Mouse (Mus musculus): ENCODE measurements around the gene Dpysl5. TPM values are rescaled to one million over a fixed set of nuclear protein-coding genes. Genes with fewer than 3 reads are reported as not detected.

The Dpysl5 gene
- 0.35 TPM for polyA plus RNA-seq (2014; fragmentation: Illumina TruSeq; extraction: RNeasy Lipid Tissue Mini Kit (QIAGEN cat#74804); ENCODE audit: low read depth, low replicate concordance)

GRCm38 (mm10) chr5:30711147-30712001 is at the start of gene Dpysl5:
Dpysl5 (plus strand) TSS chr5:30711564.

GRCm38 (mm10) chr5:30666391-30667195 is 44.8 kb upstream of the Dpysl5 start, which contains the start of gene Cenpa:
Cenpa (plus strand) TSS chr5:30666777.

GRCm38 (mm10) chr5:30814424-30815119 is 103.2 kb downstream of the Dpysl5 start, which contains the start of gene Mapre3:
Mapre3 (plus strand) TSS chr5:30814641.

Other genes with a start within 250 kb of the Dpysl5 start
- gene Otof, start 249.6 kb upstream of the Dpysl5 start, polyA plus RNA-seq (2014; fragmentation: Illumina TruSeq; extraction: RNeasy Lipid Tissue Mini Kit (QIAGEN cat#74804); ENCODE audit: low read depth, low replicate concordance), result not detected
- gene 1700001C02Rik, start 245.5 kb upstream of the Dpysl5 start, polyA plus RNA-seq (2014; fragmentation: Illumina TruSeq; extraction: RNeasy Lipid Tissue Mini Kit (QIAGEN cat#74804); ENCODE audit: low read depth, low replicate concordance), result not detected
- gene Cib4, start 165.7 kb upstream of the Dpysl5 start, polyA plus RNA-seq (2014; fragmentation: Illumina TruSeq; extraction: RNeasy Lipid Tissue Mini Kit (QIAGEN cat#74804); ENCODE audit: low read depth, low replicate concordance), result not detected
- gene Kcnk3, start 123.4 kb upstream of the Dpysl5 start, polyA plus RNA-seq (2014; fragmentation: Illumina TruSeq; extraction: RNeasy Lipid Tissue Mini Kit (QIAGEN cat#74804); ENCODE audit: low read depth, low replicate concordance), result 0.76 TPM
- 11.1 TPM for gene Slc35f6, start 63.6 kb upstream of the Dpysl5 start, polyA plus RNA-seq (2014; fragmentation: Illumina TruSeq; extraction: RNeasy Lipid Tissue Mini Kit (QIAGEN cat#74804); ENCODE audit: low read depth, low replicate concordance)
- gene Cenpa, start 44.8 kb upstream of the Dpysl5 start, polyA plus RNA-seq (2014; fragmentation: Illumina TruSeq; extraction: RNeasy Lipid Tissue Mini Kit (QIAGEN cat#74804); ENCODE audit: low read depth, low replicate concordance), result 15.7 TPM
- gene Mapre3, start 103.1 kb downstream of the Dpysl5 start, polyA plus RNA-seq (2014; fragmentation: Illumina TruSeq; extraction: RNeasy Lipid Tissue Mini Kit (QIAGEN cat#74804); ENCODE audit: low read depth, low replicate concordance), result 9.7 TPM
- 16.6 TPM for gene Tmem214, start 156.4 kb downstream of the Dpysl5 start, polyA plus RNA-seq (2014; fragmentation: Illumina TruSeq; extraction: RNeasy Lipid Tissue Mini Kit (QIAGEN cat#74804); ENCODE audit: low read depth, low replicate concordance)
- gene Agbl5, start 177.1 kb downstream of the Dpysl5 start, polyA plus RNA-seq (2014; fragmentation: Illumina TruSeq; extraction: RNeasy Lipid Tissue Mini Kit (QIAGEN cat#74804); ENCODE audit: low read depth, low replicate concordance), result 4.6 TPM
- gene Ost4, start 196.2 kb downstream of the Dpysl5 start, polyA plus RNA-seq (2014; fragmentation: Illumina TruSeq; extraction: RNeasy Lipid Tissue Mini Kit (QIAGEN cat#74804); ENCODE audit: low read depth, low replicate concordance), result 244 TPM
- gene Emilin1, start 201.8 kb downstream of the Dpysl5 start, polyA plus RNA-seq (2014; fragmentation: Illumina TruSeq; extraction: RNeasy Lipid Tissue Mini Kit (QIAGEN cat#74804); ENCODE audit: low read depth, low replicate concordance), result 0.22 TPM
- not detected for gene Khk, start 209.9 kb downstream of the Dpysl5 start, polyA plus RNA-seq (2014; fragmentation: Illumina TruSeq; extraction: RNeasy Lipid Tissue Mini Kit (QIAGEN cat#74804); ENCODE audit: low read depth, low replicate concordance)
- 7.3 TPM for gene Cgref1, start 234.0 kb downstream of the Dpysl5 start, polyA plus RNA-seq (2014; fragmentation: Illumina TruSeq; extraction: RNeasy Lipid Tissue Mini Kit (QIAGEN cat#74804); ENCODE audit: low read depth, low replicate concordance)
- gene Preb, start 248.8 kb downstream of the Dpysl5 start, polyA plus RNA-seq (2014; fragmentation: Illumina TruSeq; extraction: RNeasy Lipid Tissue Mini Kit (QIAGEN cat#74804); ENCODE audit: low read depth, low replicate concordance), result 28.8 TPM